Mouse (Mus musculus): Measurements from ENCODE around the gene Kcnc1.

The Kcnc1 gene

DNA sequence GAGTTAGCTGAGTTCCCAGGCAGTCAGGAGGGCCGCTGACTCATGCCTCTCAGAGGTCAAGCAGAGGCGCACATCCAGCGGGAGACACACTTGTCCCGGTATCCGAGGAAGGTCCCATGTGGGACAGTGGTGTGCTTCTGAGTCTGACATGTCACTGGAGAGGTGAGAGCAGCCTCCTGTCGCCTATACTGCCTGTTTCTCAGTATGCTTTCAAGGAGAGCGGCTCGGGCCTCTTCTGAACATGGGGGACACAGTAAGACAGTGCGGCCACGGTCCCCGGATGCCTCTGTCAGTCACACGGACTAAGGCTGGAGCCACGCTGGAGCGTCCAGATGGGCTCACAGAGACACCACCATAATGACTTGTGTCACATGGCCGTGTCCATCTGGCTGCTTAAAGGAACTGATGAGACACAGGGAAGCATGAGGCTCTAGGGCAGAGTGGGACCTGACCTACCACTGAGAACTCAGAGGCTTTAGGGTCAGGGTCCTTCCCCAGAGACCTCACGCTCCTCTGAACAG is 21.9 kb downstream of the Kcnc1 start:
- no peak for DNase-seq (ENCODE audit: extremely low read depth, insufficient read length, low spot score)

GRCm38 (mm10) chr7:46421535-46421934 is 25.2 kb downstream of the Kcnc1 start:
- no peak for DNase-seq (ENCODE audit: extremely low read depth, insufficient read length, low spot score)

- no peak for DNase-seq (ENCODE audit: extremely low read depth, insufficient read length, low spot score)
These were observed 25.9 kb downstream of the Kcnc1 start for GRCm38 (mm10) chr7:46422052-46422763.

- no peak for DNase-seq (ENCODE audit: extremely low read depth, insufficient read length, low spot score)
These were observed 26.6 kb downstream of the Kcnc1 start for GRCm38 (mm10) chr7:46422764-46423412.

GRCm38 (mm10) chr7:46423951-46424350 is 27.7 kb downstream of the Kcnc1 start:
- DNase-seq (ENCODE audit: extremely low read depth, insufficient read length, low spot score) = no peak

- DNase-seq (ENCODE audit: extremely low read depth, insufficient read length, low spot score) = no peak
These were observed 28.7 kb downstream of the Kcnc1 start for GRCm38 (mm10) chr7:46425012-46425411.

DNA sequence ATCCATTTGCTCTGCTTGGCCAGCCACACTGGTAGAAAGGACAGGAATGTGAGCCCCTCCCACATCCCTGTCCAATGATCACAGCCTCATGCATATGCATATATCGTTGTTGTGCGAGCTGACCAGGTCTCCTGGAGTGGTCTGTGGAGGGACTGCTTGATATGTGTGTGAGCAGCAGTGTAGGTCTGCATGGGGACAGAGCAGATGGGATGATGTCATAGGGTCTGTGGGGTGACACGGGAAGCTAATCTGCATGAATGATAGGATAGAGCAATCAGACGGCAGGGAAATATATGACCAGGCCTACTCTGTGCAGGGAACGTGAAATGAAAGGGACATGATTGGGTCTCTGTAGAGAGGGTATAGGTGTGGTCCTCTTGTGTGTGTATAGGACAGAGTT is 37.6 kb downstream of the Kcnc1 start:
- no peak for DNase-seq (ENCODE audit: extremely low read depth, insufficient read length, low spot score)

DNA sequence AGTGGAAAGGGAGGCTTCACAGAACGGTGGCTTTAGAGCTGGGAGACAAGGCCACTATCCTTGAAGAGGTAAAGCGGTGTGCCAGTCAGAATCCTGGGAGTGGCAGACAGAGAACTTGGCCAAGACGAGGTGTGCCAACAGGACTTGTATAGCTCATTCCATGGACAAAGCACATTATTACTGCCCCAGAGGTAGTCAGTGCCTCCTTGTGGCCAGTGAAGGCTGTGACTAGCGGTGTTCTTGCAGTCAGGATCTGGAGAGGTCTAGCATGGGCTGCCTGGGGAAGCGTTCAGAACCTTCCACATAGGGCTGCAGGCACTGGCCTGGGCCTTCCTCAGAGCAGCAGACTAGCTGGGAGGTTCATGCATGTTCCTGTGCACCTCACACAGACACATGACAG is 39.5 kb downstream of the Kcnc1 start:
- DNase-seq (ENCODE audit: extremely low read depth, insufficient read length, low spot score) = no peak

DNA sequence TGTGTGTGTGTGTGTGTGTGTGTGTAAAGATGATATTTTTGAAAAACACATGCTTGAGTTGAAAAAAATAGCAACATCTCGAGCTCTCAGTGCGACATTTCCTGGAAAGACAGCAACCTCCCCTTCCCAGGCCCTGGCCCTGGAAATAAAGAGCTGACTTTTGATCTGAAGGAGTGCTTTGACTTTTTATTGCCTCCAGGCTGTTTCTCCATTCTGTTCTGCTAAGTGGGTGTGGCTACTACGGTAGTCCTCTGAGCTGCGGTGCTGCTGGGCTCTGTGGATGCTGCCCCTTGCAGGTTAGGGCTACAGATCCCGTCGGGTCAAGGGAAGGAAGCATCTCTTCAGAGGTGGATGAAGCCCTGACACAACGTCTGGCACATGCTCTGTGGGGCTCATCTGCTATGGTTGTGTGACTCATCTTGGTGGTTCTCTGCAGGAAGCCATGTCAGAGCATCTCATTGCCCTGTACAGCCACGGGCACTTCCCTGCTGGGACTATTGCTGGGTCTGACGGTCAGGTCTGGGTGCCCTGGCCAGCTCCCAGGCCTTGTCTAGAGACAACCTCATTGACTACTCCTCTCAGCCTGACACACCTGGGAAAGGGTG is 42.3 kb downstream of the Kcnc1 start:
- peak; percentile 21 for DNase-seq (ENCODE audit: extremely low read depth, insufficient read length, low spot score)

DNA sequence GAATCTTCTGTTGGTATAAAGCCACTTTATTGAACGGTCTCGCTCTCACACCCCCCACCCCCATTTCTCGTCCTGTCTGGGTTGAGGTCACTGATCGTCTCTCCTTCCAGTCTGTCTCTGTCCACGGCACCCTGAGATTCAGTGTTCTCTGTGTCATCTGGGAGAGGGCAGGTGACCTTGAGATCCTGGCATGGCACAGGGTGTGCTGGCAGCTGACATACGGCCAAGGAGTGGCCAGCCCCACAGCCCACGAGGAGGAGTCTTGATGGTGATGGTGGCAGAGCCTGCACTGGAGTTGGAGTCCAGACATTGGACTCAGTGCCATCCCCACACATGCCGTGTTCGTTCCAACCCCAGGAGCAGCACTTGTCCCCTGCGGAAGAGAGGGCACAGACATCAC is 46.9 kb downstream of the Kcnc1 start:
- no peak for DNase-seq (ENCODE audit: extremely low read depth, insufficient read length, low spot score)

DNA sequence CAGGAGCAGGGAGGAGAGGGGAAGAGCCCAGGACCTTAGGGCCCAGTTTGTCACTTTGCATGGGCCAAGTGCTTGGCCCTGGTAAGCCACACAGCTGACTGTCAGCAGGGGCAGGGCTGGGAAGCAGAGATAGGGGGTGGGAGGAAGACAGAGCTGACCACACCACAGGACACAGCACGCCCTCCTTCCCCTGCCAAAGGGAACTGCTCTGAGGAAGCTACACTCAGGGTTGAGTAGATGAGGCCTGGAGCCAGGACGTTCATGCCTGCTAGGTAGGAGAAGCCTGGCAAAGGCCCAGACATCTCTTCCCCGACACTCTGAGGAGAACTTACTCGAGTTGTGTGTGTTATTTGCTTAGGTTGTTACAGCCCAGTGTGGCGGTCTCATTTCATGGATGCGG is 49.6 kb downstream of the Kcnc1 start:
- no peak for DNase-seq (ENCODE audit: extremely low read depth, insufficient read length, low spot score)

DNA sequence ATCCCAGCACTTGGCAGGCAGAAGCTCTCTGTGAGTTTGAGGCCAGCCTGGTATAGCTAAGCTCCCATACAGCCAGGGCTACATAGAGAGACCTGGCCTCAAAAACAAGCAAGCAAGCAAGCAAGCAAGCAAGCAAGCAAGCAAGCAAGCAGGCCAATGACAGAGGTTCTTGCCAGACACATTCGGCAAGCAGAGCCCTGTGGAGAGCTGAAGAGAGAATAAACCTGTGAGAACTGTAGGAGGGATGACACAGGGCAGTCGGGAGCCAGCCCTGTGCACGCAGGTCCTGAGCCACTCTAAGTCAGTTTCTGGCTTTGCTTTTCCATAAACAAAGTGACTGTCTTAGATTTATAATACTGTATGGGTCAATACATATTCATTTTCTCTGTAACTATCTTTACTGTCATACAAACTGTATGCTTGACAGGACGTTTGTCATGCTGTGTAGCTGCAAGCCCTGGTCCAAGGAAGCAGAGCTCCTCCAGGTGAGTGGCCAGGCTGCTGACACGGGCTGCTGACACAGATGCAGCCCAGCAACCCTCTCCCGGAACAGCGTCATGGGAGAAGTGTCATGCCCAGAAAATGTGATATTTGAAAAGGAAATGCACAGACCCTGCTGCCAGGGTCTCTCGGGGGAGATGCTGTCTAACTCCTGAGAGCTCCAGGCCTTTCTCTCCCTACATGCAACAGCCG is 51.3 kb downstream of the Kcnc1 start:
- no peak for DNase-seq (ENCODE audit: extremely low read depth, insufficient read length, low spot score)

- DNase-seq (ENCODE audit: extremely low read depth, insufficient read length, low spot score) = no peak
These were observed 52.8 kb downstream of the Kcnc1 start for GRCm38 (mm10) chr7:46448922-46449645.

DNA sequence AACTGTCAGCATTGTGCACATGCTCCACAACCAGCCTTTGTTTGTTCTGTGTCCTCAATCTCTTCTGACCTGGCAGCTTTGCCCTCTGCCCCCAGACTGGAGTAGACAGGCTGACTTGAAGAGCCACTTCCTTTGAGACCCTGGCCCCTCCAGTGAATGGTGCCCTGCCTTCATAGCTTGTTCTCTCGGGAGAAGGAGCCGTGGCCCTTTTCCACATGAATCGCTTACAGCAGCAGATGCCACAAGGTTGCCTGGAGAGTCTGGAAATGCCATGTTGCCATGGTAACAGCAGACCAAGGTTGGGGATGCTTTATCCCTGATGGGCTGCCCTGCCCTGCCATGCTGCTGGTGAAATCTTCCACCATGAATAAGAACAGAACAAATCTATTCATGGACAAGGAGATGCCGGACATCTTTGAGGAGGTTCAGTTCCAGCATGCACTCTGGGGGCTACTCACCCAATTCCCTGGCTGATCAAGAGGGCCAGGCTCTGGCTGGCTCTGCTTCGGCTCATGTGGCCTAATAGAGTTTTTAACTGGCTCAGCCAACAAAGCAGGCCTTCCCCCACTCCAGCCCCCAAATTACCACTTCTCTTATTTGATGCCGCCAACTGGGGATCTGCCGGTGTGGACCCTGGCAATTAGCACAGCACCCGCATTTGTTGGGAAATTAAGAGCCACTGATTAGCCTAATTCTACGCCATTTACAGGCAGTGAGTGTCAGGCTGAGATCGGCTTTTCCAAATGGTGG is 57.8 kb downstream of the Kcnc1 start:
- DNase-seq (ENCODE audit: extremely low read depth, insufficient read length, low spot score) = no peak

- no peak for DNase-seq (ENCODE audit: extremely low read depth, insufficient read length, low spot score)
These were observed 61.6 kb downstream of the Kcnc1 start for GRCm38 (mm10) chr7:46457889-46458288.

- no peak for DNase-seq (ENCODE audit: extremely low read depth, insufficient read length, low spot score)
These were observed 62.9 kb downstream of the Kcnc1 start for GRCm38 (mm10) chr7:46459200-46459599.

DNA sequence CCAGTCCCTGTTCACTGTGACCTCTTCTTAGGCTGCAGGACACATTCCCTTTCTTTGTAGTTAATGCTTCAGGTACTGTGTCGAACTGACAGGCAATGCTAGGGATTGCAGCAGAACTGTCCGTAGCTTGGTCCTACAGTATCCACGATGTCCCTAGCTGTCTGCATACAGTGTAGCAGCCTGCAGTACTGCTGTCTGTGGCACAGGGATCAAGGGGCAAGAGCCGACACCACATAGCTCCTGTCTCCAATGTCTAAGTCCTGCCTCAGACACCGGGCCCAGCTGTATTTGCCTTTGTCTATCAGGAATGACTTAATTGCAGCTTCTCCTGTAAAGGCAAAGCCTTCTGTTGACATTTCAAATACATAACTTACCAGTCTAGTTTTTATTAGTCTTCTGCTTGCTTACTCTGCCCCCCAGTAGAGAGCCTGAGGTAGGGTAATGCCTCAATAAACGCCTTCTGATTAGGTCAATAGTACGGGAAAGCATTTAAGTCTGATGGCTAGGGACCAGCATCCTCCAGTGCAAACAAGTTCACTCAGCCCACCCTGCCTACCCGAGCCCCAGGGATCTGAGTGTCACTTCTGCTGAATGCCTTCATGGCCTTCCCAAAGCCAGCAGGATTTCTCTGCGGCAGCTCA is 63.4 kb downstream of the Kcnc1 start:
- DNase-seq (ENCODE audit: extremely low read depth, insufficient read length, low spot score) = no peak

DNA sequence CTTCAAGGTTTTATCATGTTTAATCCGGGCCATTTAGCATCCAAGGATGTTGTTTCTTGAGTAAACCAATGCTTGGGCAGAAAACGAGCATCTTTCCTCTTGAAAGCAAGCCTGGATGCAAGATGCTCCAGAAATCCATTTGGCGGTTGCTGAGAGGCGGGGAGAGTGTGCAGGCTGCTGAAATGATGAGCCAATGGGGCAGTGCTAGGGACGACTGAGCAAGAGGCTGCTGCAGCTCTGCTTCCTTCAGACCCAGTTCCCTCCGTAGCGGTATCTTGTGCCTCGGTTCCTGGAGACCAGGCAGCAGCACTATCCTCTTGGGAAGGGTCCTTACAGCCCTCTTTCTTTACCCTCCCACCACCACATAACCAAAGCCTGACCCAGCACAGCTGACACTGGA is 66.0 kb downstream of the Kcnc1 start:
- DNase-seq (ENCODE audit: extremely low read depth, insufficient read length, low spot score) = no peak

GRCm38 (mm10) chr7:46463136-46463535 is 66.8 kb downstream of the Kcnc1 start:
- no peak for DNase-seq (ENCODE audit: extremely low read depth, insufficient read length, low spot score)
